Mouse (Mus musculus): ENCODE measurements around the gene Car3. TPM values are rescaled to one million over a fixed set of nuclear protein-coding genes. Genes with fewer than 3 reads are reported as not detected.
"Not testable (repeated sequence)": the region's sequence is repeated elsewhere in the genome, so short reads cannot be mapped to it uniquely, and the experiment has no call there.

The Car3 gene
- polyA plus RNA-seq (2015; fragmentation: Nextera tagmentation; extraction: Ambion mirVana): 14.4 and 20.9 TPM in 2 replicates

- 6% methylated on average over 18 of the region's 18 CpGs for WGBS
- 0 out of 2 replicates have a peak within 1 kb of the TSS, but pooled peaks have one; percentile 22 for H3K27ac ChIP-seq
- no peaks in the 10 kb centered on the region for H3K36me3 ChIP-seq
- peak within 1 kb of the TSS; percentile 44 for H3K4me3 ChIP-seq
- peak within 1 kb of the TSS; percentile 84 for H3K4me2 ChIP-seq
- peaks cover 9% of the 10 kb centered on the region for H3K4me1 ChIP-seq
- H3K9ac ChIP-seq: peak within 1 kb of the TSS; percentile 64
- peaks cover 3% of the 10 kb centered on the region; the same call in 1 of the 2 replicates for H3K27me3 ChIP-seq
- ATAC-seq (ENCODE audit: insufficient number of reproducible peaks, insufficient read depth, low FRiP score, low TSS enrichment, low read depth): peak; percentile 56; the same call in 1 of the 2 replicates
- no peaks in the 10 kb centered on the region for H3K9me3 ChIP-seq
Measured at GRCm38 (mm10) chr3:14863022-14863711, at the start of gene Car3. Gene Car3 (plus strand): TSS chr3:14863512.

- ATAC-seq (ENCODE audit: insufficient number of reproducible peaks, insufficient read depth, low FRiP score, low TSS enrichment, low read depth); H3K4me2 ChIP-seq; H3K27me3 ChIP-seq; H3K36me3 ChIP-seq; H3K27ac ChIP-seq; H3K9me3 ChIP-seq; H3K4me1 ChIP-seq; H3K9ac ChIP-seq; H3K4me3 ChIP-seq: not testable (repeated sequence)
- 83% methylated on average over 1 of the region's 1 CpGs for WGBS
Measured at GRCm38 (mm10) chr3:14815396-14815795, 47.9 kb upstream of the Car3 start.

- Histone ChIP-seq H3K27me3 (no peaks in the 10 kb centered on the region), H3K9me3 (no peaks in the 10 kb centered on the region), H3K9ac (no peak overlapping the region), H3K36me3 (no peaks in the 10 kb centered on the region), H3K4me1 (no peaks in the 10 kb centered on the region), H3K4me2 (no peak overlapping the region), H3K4me3 (no peak overlapping the region), H3K27ac (no peak overlapping the region)
- no peak for ATAC-seq (ENCODE audit: insufficient number of reproducible peaks, insufficient read depth, low FRiP score, low TSS enrichment, low read depth)
- WGBS: 79% methylated on average over 1 of the region's 1 CpGs
Measured at GRCm38 (mm10) chr3:14819844-14820504, 43.3 kb upstream of the Car3 start.

- Histone ChIP-seq H3K27me3 (no peaks in the 10 kb centered on the region), H3K4me2 (no peak overlapping the region), H3K4me1 (no peaks in the 10 kb centered on the region), H3K9me3 (no peaks in the 10 kb centered on the region), H3K27ac (no peak overlapping the region), H3K36me3 (no peaks in the 10 kb centered on the region), H3K4me3 (no peak overlapping the region), H3K9ac (no peak overlapping the region)
- ATAC-seq (ENCODE audit: insufficient number of reproducible peaks, insufficient read depth, low FRiP score, low TSS enrichment, low read depth): no peak
Measured at GRCm38 (mm10) chr3:14828896-14829295, 34.4 kb upstream of the Car3 start.

GRCm38 (mm10) chr3:14831219-14831835 lies 32.0 kb upstream of the Car3 start:
- no peak overlapping the region for H3K4me2 ChIP-seq
- no peaks in the 10 kb centered on the region for H3K27me3 ChIP-seq
- H3K9ac ChIP-seq: no peak overlapping the region
- H3K4me1 ChIP-seq: no peaks in the 10 kb centered on the region
- WGBS: 76% methylated on average over 5 of the region's 5 CpGs
- no peaks in the 10 kb centered on the region for H3K9me3 ChIP-seq
- ATAC-seq (ENCODE audit: insufficient number of reproducible peaks, insufficient read depth, low FRiP score, low TSS enrichment, low read depth): no peak
- H3K4me3 ChIP-seq: no peak overlapping the region
- H3K27ac ChIP-seq: no peak overlapping the region
- H3K36me3 ChIP-seq: no peaks in the 10 kb centered on the region

GRCm38 (mm10) chr3:14832766-14833165 lies 30.5 kb upstream of the Car3 start:
- Histone ChIP-seq H3K4me2 (no peak overlapping the region), H3K27me3 (no peaks in the 10 kb centered on the region), H3K27ac (no peak overlapping the region), H3K4me3 (no peak overlapping the region), H3K4me1 (no peaks in the 10 kb centered on the region), H3K9ac (no peak overlapping the region), H3K9me3 (no peaks in the 10 kb centered on the region), H3K36me3 (no peaks in the 10 kb centered on the region)
- no peak for ATAC-seq (ENCODE audit: insufficient number of reproducible peaks, insufficient read depth, low FRiP score, low TSS enrichment, low read depth)

- no peaks in the 10 kb centered on the region for H3K4me1 ChIP-seq
- no peak overlapping the region for H3K4me2 ChIP-seq
- no peak overlapping the region for H3K27ac ChIP-seq
- 92% methylated on average over 1 of the region's 1 CpGs for WGBS
- no peaks in the 10 kb centered on the region for H3K9me3 ChIP-seq
- H3K36me3 ChIP-seq: no peaks in the 10 kb centered on the region
- no peaks in the 10 kb centered on the region for H3K27me3 ChIP-seq
- ATAC-seq (ENCODE audit: insufficient number of reproducible peaks, insufficient read depth, low FRiP score, low TSS enrichment, low read depth): no peak
- no peak overlapping the region for H3K4me3 ChIP-seq
- H3K9ac ChIP-seq: no peak overlapping the region
Measured at GRCm38 (mm10) chr3:14838936-14839335, 24.4 kb upstream of the Car3 start.

- H3K4me2 ChIP-seq: no peak overlapping the region
- no peaks in the 10 kb centered on the region for H3K27me3 ChIP-seq
- H3K9ac ChIP-seq: no peak overlapping the region
- no peak overlapping the region for H3K4me3 ChIP-seq
- no peaks in the 10 kb centered on the region for H3K4me1 ChIP-seq
- ATAC-seq (ENCODE audit: insufficient number of reproducible peaks, insufficient read depth, low FRiP score, low TSS enrichment, low read depth): no peak
- 65% methylated on average over 3 of the region's 3 CpGs for WGBS
- no peaks in the 10 kb centered on the region for H3K9me3 ChIP-seq
- no peak overlapping the region for H3K27ac ChIP-seq
- H3K36me3 ChIP-seq: no peaks in the 10 kb centered on the region
Measured at GRCm38 (mm10) chr3:14839466-14840118, 23.7 kb upstream of the Car3 start.

- H3K27ac ChIP-seq: no peak overlapping the region
- H3K4me3 ChIP-seq: no peak overlapping the region
- no peak for ATAC-seq (ENCODE audit: insufficient number of reproducible peaks, insufficient read depth, low FRiP score, low TSS enrichment, low read depth)
- H3K36me3 ChIP-seq: no peaks in the 10 kb centered on the region
- H3K4me1 ChIP-seq: no peaks in the 10 kb centered on the region
- H3K9ac ChIP-seq: no peak overlapping the region
- H3K27me3 ChIP-seq: no peaks in the 10 kb centered on the region
- 90% methylated on average over 2 of the region's 2 CpGs for WGBS
- no peaks in the 10 kb centered on the region for H3K9me3 ChIP-seq
- H3K4me2 ChIP-seq: no peak overlapping the region
Measured at GRCm38 (mm10) chr3:14848587-14849254, 14.6 kb upstream of the Car3 start.

GRCm38 (mm10) chr3:14853966-14854365 lies 9.3 kb upstream of the Car3 start:
- Histone ChIP-seq H3K4me2 (no peak overlapping the region), H3K9ac (no peak overlapping the region), H3K4me3 (no peak overlapping the region), H3K36me3 (no peaks in the 10 kb centered on the region), H3K27me3 (no peaks in the 10 kb centered on the region), H3K27ac (no peak overlapping the region), H3K4me1 (no peaks in the 10 kb centered on the region), H3K9me3 (no peaks in the 10 kb centered on the region)
- 82% methylated on average over 5 of the region's 5 CpGs for WGBS
- no peak for ATAC-seq (ENCODE audit: insufficient number of reproducible peaks, insufficient read depth, low FRiP score, low TSS enrichment, low read depth)

GRCm38 (mm10) chr3:14854446-14854845 lies 8.9 kb upstream of the Car3 start:
- ATAC-seq (ENCODE audit: insufficient number of reproducible peaks, insufficient read depth, low FRiP score, low TSS enrichment, low read depth): no peak
- WGBS: 68% methylated on average over 1 of the region's 1 CpGs
- H3K4me2 ChIP-seq: no peak overlapping the region
- H3K27me3 ChIP-seq: no peaks in the 10 kb centered on the region
- no peak overlapping the region for H3K9ac ChIP-seq
- no peak overlapping the region for H3K4me3 ChIP-seq
- H3K9me3 ChIP-seq: no peaks in the 10 kb centered on the region
- H3K4me1 ChIP-seq: no peaks in the 10 kb centered on the region
- no peak overlapping the region for H3K27ac ChIP-seq
- no peaks in the 10 kb centered on the region for H3K36me3 ChIP-seq
